Mouse (Mus musculus) activated CD4-positive, CD25-positive, alpha-beta regulatory T cell, adult 4 months (primary cell): ENCODE results near the gene Esd. TPM values are rescaled to one million over a fixed set of nuclear protein-coding genes. Genes with fewer than 3 reads are reported as not detected.

ENCODE experiments used
- ATAC-seq: one replicate; pipeline ENCODE4 v1.8.0; 2017
- polyA plus RNA-seq, 2 experiments: library from polyadenylated mRNA; unstranded; fragments of 100-300 nt; shearing (Covaris generic); gene quantifications; one replicate each; pipeline ENCODE4 v1.2.1; 2017

Gene Esd
- 100 to 1,000 TPM; 245 to 267 TPM for polyA plus RNA-seq

DNA sequence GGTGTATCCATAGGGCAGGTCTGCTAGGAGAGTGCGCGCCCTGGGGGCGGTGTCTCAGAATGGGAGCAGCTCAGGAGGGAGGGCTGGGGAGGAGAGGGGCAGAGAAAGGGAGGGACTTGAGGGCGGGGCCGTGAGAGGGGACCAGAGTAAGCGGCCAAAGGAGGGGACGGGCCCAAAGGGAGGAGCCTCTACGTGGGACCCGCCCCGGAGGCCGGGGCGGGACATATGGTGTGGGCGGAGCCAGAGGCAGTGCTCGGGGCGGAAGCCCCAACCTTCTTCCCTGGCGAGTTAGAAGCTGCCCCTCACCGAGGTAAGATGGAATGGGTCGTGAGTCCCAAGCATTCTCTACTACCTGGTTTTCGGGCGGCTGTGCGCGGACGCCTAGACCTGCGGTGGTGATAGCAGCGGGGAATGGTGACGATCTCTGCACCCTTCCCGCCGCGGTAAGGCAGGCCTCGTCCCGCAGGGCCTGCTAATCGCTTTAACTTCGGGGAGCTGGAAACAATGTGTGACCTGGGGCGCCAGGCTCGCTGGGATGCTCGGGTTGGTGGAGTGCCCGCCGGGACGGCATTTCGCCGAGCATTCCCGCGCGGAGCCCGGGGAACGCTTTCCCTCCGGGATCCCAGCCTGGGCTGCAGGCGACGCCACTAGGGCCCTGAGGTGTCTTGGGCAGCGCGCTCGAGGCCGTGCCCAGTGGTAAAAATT, at the start of gene Esd:
Gene Esd, plus strand, starts transcription at position 219 of the 705 bp plus-strand sequence.
- peak; percentile 99 for ATAC-seq

GRCm38 (mm10) chr14:74684298-74684978, 47.7 kb upstream of the Esd start:
- no peak for ATAC-seq

DNA sequence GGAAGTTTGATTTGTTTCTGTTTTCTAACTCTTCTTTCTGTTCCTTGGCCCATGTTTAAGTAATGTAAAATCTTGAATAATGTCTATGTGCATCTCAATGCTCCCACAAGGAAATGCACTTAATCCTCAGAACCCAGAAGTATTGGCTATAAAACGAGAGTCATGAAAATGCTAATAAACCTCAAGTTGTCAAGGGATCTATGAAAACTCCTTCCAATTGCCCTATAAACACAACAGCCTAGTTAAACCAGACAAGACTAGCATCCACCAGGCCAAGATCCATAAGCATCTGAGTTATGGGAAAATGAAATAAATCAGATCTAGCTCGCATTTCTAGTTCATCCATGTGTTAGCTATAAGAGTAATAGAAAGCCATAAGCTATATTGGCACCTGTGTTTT, 40.1 kb upstream of the Esd start:
- no peak for ATAC-seq

DNA sequence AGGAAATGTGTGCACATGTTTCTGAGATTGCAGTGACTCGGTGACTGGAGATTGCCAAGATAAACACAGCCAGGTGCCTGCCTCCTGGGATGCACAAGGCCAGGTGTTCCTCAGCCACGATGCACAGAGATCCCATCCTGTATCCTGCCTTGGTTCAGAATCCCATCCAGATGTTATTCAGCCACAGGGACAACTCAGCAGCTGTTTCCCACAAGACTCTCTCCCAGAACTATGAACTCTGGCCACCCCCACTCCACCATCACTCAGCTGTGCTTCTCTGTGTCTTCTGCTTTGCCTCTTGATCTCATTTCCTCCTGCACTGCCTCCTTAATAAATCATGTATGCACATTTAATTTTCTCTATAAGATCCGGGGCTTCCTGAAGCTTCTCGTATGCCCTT, 35.3 kb upstream of the Esd start:
- no peak for ATAC-seq

GRCm38 (mm10) chr14:74697432-74697831, 34.7 kb upstream of the Esd start:
- ATAC-seq = no peak

DNA sequence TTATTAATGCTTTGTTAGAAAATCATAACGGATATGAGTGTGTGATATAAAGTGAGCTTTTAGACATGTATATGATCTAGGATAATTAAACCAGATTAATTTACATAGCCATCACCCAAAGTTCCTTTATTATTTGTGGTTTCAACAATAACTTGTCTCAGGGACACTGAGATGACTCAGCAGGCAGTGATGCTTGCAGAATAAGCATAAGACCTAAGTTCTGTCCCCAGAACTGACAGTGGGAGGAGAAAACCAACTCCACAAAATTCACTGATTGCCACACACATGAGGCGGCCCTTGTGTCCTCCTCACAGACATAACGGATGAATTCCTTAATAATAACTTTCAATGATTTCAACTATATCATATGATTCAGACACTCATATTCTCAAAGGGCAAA, 32.9 kb upstream of the Esd start:
- ATAC-seq = no peak

GRCm38 (mm10) chr14:74703930-74704329, 28.2 kb upstream of the Esd start:
- ATAC-seq = no peak

DNA sequence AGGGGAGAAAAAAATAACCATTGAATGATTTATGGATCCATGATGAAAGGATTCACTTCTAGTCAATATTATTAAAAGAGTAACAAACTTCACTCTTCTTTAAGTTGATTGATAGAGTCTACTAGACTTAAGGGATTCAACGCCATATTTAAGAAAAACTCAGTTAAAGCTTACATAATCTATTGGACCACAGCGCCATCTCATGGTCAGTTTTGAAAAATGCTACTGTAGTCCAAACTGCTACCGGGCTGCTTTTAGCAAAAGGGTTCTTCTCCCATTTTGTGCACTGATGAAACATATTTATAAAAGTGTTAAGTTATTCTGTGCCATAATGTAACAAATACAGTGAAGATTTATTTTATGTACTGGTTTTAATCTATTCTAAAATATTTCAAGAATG, 23.0 kb upstream of the Esd start:
- peak; percentile 23 for ATAC-seq

DNA sequence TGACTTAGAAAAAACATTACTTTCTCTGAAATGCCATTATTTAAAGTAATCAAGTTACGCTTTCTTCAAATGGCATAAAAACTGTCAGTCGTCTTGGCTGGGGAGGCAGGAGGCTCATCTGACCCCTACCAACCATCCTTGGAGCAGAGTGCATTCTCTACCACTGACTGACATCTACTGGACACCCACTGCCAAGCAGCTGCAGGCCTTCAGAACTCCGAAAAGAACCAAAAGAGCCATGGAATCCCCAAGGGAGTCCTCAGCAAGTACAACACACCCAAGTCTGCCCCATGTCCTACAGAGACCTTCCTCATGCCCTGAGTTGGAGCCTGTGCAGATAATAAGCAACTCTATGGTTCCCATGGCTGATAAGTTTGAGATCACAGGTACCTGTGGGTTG, 8.6 kb upstream of the Esd start:
- ATAC-seq = no peak

DNA sequence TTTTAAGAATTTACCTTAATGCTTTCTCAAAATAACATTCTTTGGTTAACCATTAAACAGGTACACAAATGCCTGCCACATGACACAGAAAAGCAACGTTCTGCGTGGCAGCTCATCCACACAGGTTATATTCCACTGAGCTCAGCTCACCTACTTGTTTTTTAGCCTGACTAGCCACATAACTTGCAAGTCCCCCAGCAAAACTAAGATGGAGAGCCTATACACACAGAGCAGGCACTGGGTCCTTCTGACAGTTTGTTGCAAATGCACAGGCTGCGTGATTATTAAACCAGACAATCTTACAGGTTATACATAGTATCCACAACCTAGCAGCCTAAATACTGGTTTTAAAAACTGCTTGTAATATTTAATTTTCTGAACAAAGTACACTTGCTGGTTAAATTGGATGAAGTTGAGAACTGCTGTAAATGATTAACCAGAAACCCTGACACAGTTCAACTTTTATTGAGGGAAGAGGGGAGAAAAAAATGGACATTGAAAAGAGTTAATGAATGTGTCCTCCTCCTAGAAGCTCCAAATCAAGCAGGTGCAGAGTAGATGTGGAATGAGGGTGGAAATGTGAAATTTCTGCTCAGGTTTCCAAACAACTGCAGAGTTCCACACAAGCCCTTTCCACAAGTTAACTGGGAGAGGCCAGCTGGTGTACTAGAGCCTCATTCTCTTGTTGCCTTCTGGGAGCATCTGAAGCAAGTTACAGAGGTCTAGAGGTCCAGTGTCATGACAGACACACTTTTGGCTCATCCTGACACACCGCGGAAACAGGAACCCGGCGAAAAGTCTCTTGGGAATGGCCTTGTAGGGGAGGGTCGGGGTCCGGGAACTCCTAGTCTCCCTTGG, 647 bp upstream of the Esd start:
- ATAC-seq = no peak

GRCm38 (mm10) chr14:74733397-74733796, 1.3 kb downstream of the Esd start:
- ATAC-seq = no peak

DNA sequence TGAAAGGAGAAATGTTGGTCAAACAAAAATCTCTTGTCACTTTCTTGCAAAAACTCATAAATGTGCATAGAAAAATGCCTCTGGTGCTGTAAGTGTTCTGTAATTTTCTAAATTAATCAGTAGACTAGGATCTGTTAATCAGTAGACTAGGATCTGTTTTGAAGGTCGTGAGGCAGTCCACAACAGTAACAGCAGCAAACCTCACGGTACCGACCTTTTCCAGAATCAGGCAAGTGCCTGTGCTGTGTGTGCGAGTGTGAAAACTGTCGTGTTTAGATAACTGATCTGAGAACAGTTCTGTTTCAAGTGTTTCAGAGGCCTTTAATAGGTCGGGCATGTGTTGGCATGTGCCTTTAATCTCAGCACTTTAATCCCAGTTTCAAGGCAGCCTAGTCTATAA, 3.4 kb downstream of the Esd start:
- no peak for ATAC-seq

GRCm38 (mm10) chr14:74736850-74737249, 4.8 kb downstream of the Esd start:
- ATAC-seq = no peak

- peak; percentile 57 for ATAC-seq
Observed at GRCm38 (mm10) chr14:74764191-74764918, 32.3 kb downstream of the Esd start.

GRCm38 (mm10) chr14:74767892-74768291, 35.8 kb downstream of the Esd start:
- ATAC-seq = no peak

DNA sequence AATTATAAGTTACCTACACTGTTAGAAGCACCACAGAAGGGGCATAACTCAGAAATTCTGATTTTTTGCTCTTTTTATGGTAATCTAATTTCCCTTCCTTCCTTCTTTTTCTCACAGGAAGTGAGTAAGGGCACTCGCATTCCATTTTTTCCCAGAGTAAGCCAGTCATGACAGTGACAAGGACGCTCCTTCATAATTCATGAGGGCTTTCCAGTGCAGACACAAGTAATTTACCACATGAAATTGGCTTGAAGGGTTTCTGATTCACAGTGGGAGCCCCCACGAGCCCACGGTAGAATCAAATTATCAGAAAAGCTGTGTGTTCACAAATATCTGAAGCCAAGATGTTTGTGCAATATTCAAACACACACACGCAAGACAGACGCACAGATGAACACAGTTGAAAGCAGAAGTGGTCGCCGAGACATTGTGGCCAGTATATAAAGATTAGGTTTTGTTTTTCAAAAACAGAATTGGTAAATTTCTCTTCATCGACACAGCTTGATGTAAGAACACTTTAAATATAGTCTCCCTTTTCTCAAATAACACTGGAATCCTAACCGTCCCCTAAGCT, 42.0 kb downstream of the Esd start:
- no peak for ATAC-seq

- no peak for ATAC-seq
Observed at GRCm38 (mm10) chr14:74784243-74784934, 52.3 kb downstream of the Esd start.

- ATAC-seq = no peak
Observed at GRCm38 (mm10) chr14:74787717-74788116, 55.6 kb downstream of the Esd start.

GRCm38 (mm10) chr14:74788766-74789165, 56.7 kb downstream of the Esd start:
- ATAC-seq = no peak

- ATAC-seq = no peak
Observed at GRCm38 (mm10) chr14:74790535-74790934, 58.4 kb downstream of the Esd start.

GRCm38 (mm10) chr14:74792793-74793192, 60.7 kb downstream of the Esd start:
- ATAC-seq = no peak

- ATAC-seq = no peak
Observed at GRCm38 (mm10) chr14:74794931-74795330, 62.8 kb downstream of the Esd start.
